36 mouse cellular contexts compared by ENCODE assay signal in genomic region chr2:25147892-25148291, GRCm38 (mm10). TPM values are rescaled to one million over a fixed set of nuclear protein-coding genes. Genes with fewer than 3 reads are reported as not detected.
DNase-seq lines count a peak whose midpoint lies in the region; ATAC-seq and TF ChIP-seq lines count a peak whose summit lies in the region.
"Had no signal": no experiment of that assay in that cellular context is flagged by ENCODE, and none has a peak within 500 bp of the region (broad histone marks: within the 10 kb centered on the region; RNA-seq: fewer than 3 reads in every experiment).

No protein-coding gene starts in this region.

- TF ChIP-seq CTCF in heart, adult 2 months (IDR thresholded peaks at IDR 0.05) = no peak
- TF ChIP-seq CTCF in intestine, postnatal 0 days (IDR thresholded peaks at IDR 0.05; ENCODE audit: low read depth) = no peak

- peaks cover 15% of the 10 kb centered on the region for H3K4me1 ChIP-seq in heart, adult 2 months (ENCODE audit: control insufficient read depth, insufficient read depth, low read length)
- no peaks in the 10 kb centered on the region for H3K4me1 ChIP-seq in limb, embryonic 12.5 days (replicated peaks)
- H3K4me1 ChIP-seq in limb, embryonic 10.5 days = no peaks in the 10 kb centered on the region; the same call in 1 of the 2 replicates
- H3K4me1 ChIP-seq in intestine, postnatal 0 days (replicated peaks; ENCODE audit: control insufficient read depth, insufficient read depth, low read length) = no peaks in the 10 kb centered on the region
- H3K4me1 ChIP-seq: embryonic facial prominence, embryonic 10.5 days; embryonic facial prominence, embryonic 13.5 days; hindbrain, embryonic 12.5 days; hindbrain, embryonic 15.5 days had no signal

- no peaks in the 10 kb centered on the region for H3K36me3 ChIP-seq in heart, adult 2 months (ENCODE audit: control insufficient read depth, insufficient read depth, low read length)
- H3K36me3 ChIP-seq in limb, embryonic 12.5 days = no peaks in the 10 kb centered on the region
- H3K36me3 ChIP-seq in limb, embryonic 10.5 days = no peaks in the 10 kb centered on the region
- no peaks in the 10 kb centered on the region for H3K36me3 ChIP-seq in intestine, postnatal 0 days (ENCODE audit: control insufficient read depth, insufficient read depth)
- H3K36me3 ChIP-seq: embryonic facial prominence, embryonic 10.5 days; embryonic facial prominence, embryonic 13.5 days; G1E; heart, embryonic 10.5 days; heart, embryonic 13.5 days; hindbrain, embryonic 12.5 days; hindbrain, embryonic 15.5 days had no signal

- H3K9me3 ChIP-seq in limb, embryonic 12.5 days = no peaks in the 10 kb centered on the region
- H3K9me3 ChIP-seq in limb, embryonic 10.5 days (replicated peaks) = no peaks in the 10 kb centered on the region
- no peaks in the 10 kb centered on the region for H3K9me3 ChIP-seq in intestine, postnatal 0 days (ENCODE audit: control insufficient read depth)
- H3K9me3 ChIP-seq: embryonic facial prominence, embryonic 10.5 days; embryonic facial prominence, embryonic 13.5 days; G1E; heart, embryonic 10.5 days; heart, embryonic 13.5 days; hindbrain, embryonic 12.5 days; hindbrain, embryonic 15.5 days had no signal

- intact Hi-C loops in heart, adult 2 months (cut with DNase I) = no loop called here

- no peaks in the 10 kb centered on the region for H3K27me3 ChIP-seq in heart, adult 2 months (ENCODE audit: control insufficient read depth, insufficient read depth, low read length)
- H3K27me3 ChIP-seq in limb, embryonic 12.5 days = no peaks in the 10 kb centered on the region; the same call in 1 of the 2 replicates
- no peaks in the 10 kb centered on the region for H3K27me3 ChIP-seq in limb, embryonic 10.5 days (ENCODE audit: low read depth, poor library complexity, severe bottlenecking)
- H3K27me3 ChIP-seq in intestine, postnatal 0 days (replicated peaks; ENCODE audit: control insufficient read depth, insufficient read depth, low read length) = no peaks in the 10 kb centered on the region
- H3K27me3 ChIP-seq: embryonic facial prominence, embryonic 13.5 days; heart, embryonic 13.5 days; hindbrain, embryonic 12.5 days; hindbrain, embryonic 15.5 days; Patski had no signal

- H3K27ac ChIP-seq in heart, adult 2 months = no peak overlapping the region
- H3K27ac ChIP-seq in limb, embryonic 12.5 days = no peak overlapping the region
- H3K27ac ChIP-seq in limb, embryonic 10.5 days = no peak overlapping the region
- no peak overlapping the region for H3K27ac ChIP-seq in intestine, postnatal 0 days (ENCODE audit: low read depth, low read length)
- H3K27ac ChIP-seq: embryonic facial prominence, embryonic 10.5 days; embryonic facial prominence, embryonic 13.5 days; gastrocnemius, adult 2 months; heart, embryonic 10.5 days; heart, embryonic 13.5 days; hindbrain, embryonic 12.5 days; hindbrain, embryonic 15.5 days had no signal

- no peak overlapping the region for H3K9ac ChIP-seq in heart, adult 2 months (ENCODE audit: low read depth, low read length)
- no peak overlapping the region for H3K9ac ChIP-seq in limb, embryonic 12.5 days (replicated peaks)
- no peak overlapping the region for H3K9ac ChIP-seq in intestine, postnatal 0 days (ENCODE audit: low read depth, low read length)
- H3K9ac ChIP-seq: embryonic facial prominence, embryonic 13.5 days; forebrain, postnatal 0 days; heart, embryonic 13.5 days; hindbrain, embryonic 12.5 days; hindbrain, embryonic 15.5 days had no signal

- DNase-seq in heart, adult 11 months = peak; percentile 84
- no peak for DNase-seq in heart, adult 2 months
- DNase-seq in limb, embryonic 10.5 days (ENCODE audit: low spot score) = no peak
- DNase-seq in cerebellum, postnatal 4 days (ENCODE audit: low spot score in 2 of 2) = no peak
- DNase-seq in ovary, postnatal 10 days (ENCODE audit: low spot score) = no peak
- DNase-seq: adrenal gland, postnatal 10 days; adrenal gland, postnatal 36 days; B cell, adult 2 months; cerebellum, adult 2 months; cerebellum, adult 9-11 months; cerebellum, postnatal 25 days; embryo, embryonic 11 days; forebrain, postnatal 0 days; gastrocnemius, adult 2 months; gastrocnemius, postnatal 14 days; heart, adult 18-20 months; heart, postnatal 14 days; heart, postnatal 4 days had no signal

- 89% methylated on average over 5 of the region's 5 CpGs for WGBS in heart, adult 2 months
- WGBS in limb, embryonic 12.5 days = 55% methylated on average over 5 of the region's 5 CpGs
- WGBS in limb, embryonic 10.5 days = 51% methylated on average over 5 of the region's 5 CpGs
- WGBS in intestine, postnatal 0 days = 66% methylated on average over 5 of the region's 5 CpGs

- TF ChIP-seq POLR2A in heart, adult 2 months (IDR thresholded peaks at IDR 0.05; ENCODE audit: insufficient read depth, low read depth, low read length) = no peak

- no peak overlapping the region for H3K4me3 ChIP-seq in heart, adult 2 months
- H3K4me3 ChIP-seq in limb, embryonic 12.5 days (replicated peaks) = no peak overlapping the region
- H3K4me3 ChIP-seq in limb, embryonic 10.5 days = no peak overlapping the region
- no peak overlapping the region for H3K4me3 ChIP-seq in intestine, postnatal 0 days (ENCODE audit: low read depth, low read length)
- H3K4me3 ChIP-seq: embryonic facial prominence, embryonic 10.5 days; embryonic facial prominence, embryonic 13.5 days; erythroblast, embryonic 14.5 days; gastrocnemius, adult 2 months; heart, embryonic 10.5 days; heart, embryonic 13.5 days; hindbrain, embryonic 12.5 days; hindbrain, embryonic 15.5 days had no signal

- no peak for TF ChIP-seq EP300 in heart, adult 2 months (IDR thresholded peaks at IDR 0.05; ENCODE audit: insufficient read depth, low read depth, low read length)

- no peak overlapping the region for H3K4me2 ChIP-seq in limb, embryonic 12.5 days
- no peak overlapping the region for H3K4me2 ChIP-seq in intestine, postnatal 0 days (replicated peaks; ENCODE audit: low read depth)
- H3K4me2 ChIP-seq: embryonic facial prominence, embryonic 13.5 days; heart, embryonic 13.5 days; hindbrain, embryonic 12.5 days; hindbrain, embryonic 15.5 days had no signal

- ATAC-seq in limb, embryonic 12.5 days (ENCODE audit: insufficient number of reproducible peaks, insufficient read depth, low FRiP score, low TSS enrichment, low read depth) = 0 out of 2 replicates have a peak, but pooled peaks have one; percentile 27
- ATAC-seq in intestine, postnatal 0 days = peak; percentile 31; the same call in 1 of the 2 replicates
- ATAC-seq in monocyte, adult 5-6 weeks (replicated peaks; ENCODE audit: insufficient number of reproducible peaks, low FRiP score, low TSS enrichment, poor library complexity, severe bottlenecking) = peak; percentile 70
- ATAC-seq: forebrain, embryonic 14.5 days; forebrain, postnatal 0 days; Patski had no signal

- no peaks in the 10 kb centered on the region for H3K79me2 ChIP-seq in heart, adult 2 months (replicated peaks; ENCODE audit: control insufficient read depth, insufficient read depth, low read length)

RNA-seq across cellular contexts. Expression of gene Nrarp, which starts 32.7 kb away (rescaled TPM):
- 1 to 10 TPM; 6.2 to 7.4 TPM for total RNA-seq in heart, adult 2 months (2021)
- 10.2 and 11.2 TPM in 2 replicates for polyA plus RNA-seq in heart, adult 2 months (2012; rRNA removed)
- polyA plus RNA-seq in limb, embryonic 12.5 days (2016; fragmentation: Nextera tagmentation; extraction: Ambion mirVana) = 20.6 and 23.1 TPM in 2 replicates
- 7.9 and 10.3 TPM in 2 replicates for polyA plus RNA-seq in limb, embryonic 10.5 days (2016; fragmentation: Nextera tagmentation; extraction: Ambion mirVana)
- 15.9 and 16.5 TPM in 2 replicates for polyA plus RNA-seq in intestine, postnatal 0 days (2015; fragmentation: Nextera tagmentation; extraction: Ambion mirVana)
- 22.3 to 51.8 TPM (median 24.4 TPM) in 3 replicates for total RNA-seq in monocyte, adult 5-6 weeks (2017)
- polyA plus RNA-seq: G1E had no signal

RNA-seq across cellular contexts. Expression of gene Tor4a, which starts 48.8 kb away (rescaled TPM):
- total RNA-seq in heart, adult 2 months (2021) = 1 to 10 TPM; 4.3 to 4.9 TPM
- 6.8 and 9.4 TPM in 2 replicates for polyA plus RNA-seq in heart, adult 2 months (2012; rRNA removed)
- 2.9 and 3.2 TPM in 2 replicates for polyA plus RNA-seq in limb, embryonic 12.5 days (2016; fragmentation: Nextera tagmentation; extraction: Ambion mirVana)
- 3.2 TPM in 2 replicates for polyA plus RNA-seq in limb, embryonic 10.5 days (2016; fragmentation: Nextera tagmentation; extraction: Ambion mirVana)
- 12.0 and 12.6 TPM in 2 replicates for polyA plus RNA-seq in intestine, postnatal 0 days (2015; fragmentation: Nextera tagmentation; extraction: Ambion mirVana)
- 28.8 to 64.7 TPM (median 31.0 TPM) in 3 replicates for total RNA-seq in monocyte, adult 5-6 weeks (2017)

RNA-seq across cellular contexts. Expression of gene Noxa1, which starts 52.9 kb away (rescaled TPM):
- total RNA-seq in heart, adult 2 months (2021) = not detected
- not detected in 2 replicates for polyA plus RNA-seq in heart, adult 2 months (2012; rRNA removed)
- 0.13 TPM in 1 of 2 replicates, not detected in the other for polyA plus RNA-seq in limb, embryonic 12.5 days (2016; fragmentation: Nextera tagmentation; extraction: Ambion mirVana)
- polyA plus RNA-seq in limb, embryonic 10.5 days (2016; fragmentation: Nextera tagmentation; extraction: Ambion mirVana) = 0.15 and 0.28 TPM in 2 replicates
- polyA plus RNA-seq in intestine, postnatal 0 days (2015; fragmentation: Nextera tagmentation; extraction: Ambion mirVana) = 3.3 and 5.8 TPM in 2 replicates
- 0.78 TPM in 1 of 3 replicates, not detected in the others for total RNA-seq in monocyte, adult 5-6 weeks (2017)
- total RNA-seq: adrenal gland, adult 18-20 months; adrenal gland, postnatal 10 days; adrenal gland, postnatal 36 days; forebrain, postnatal 0 days; gastrocnemius, adult 2 months; gastrocnemius, postnatal 14 days; gastrocnemius, postnatal 4 days; heart, adult 18-20 months; heart, postnatal 14 days; heart, postnatal 4 days had no signal
- polyA plus RNA-seq: cerebellum, adult 2 months; cortical plate, adult 2 months; embryonic facial prominence, embryonic 13.5 days; forebrain, embryonic 14.5 days; forebrain, postnatal 0 days; frontal cortex, adult 2 months; heart, embryonic 13.5 days; heart, embryonic 16.5 days; hindbrain, embryonic 15.5 days; Patski had no signal
